Mouse (Mus musculus): Measurements from ENCODE around the gene Cbx7. TPM values are rescaled to one million over a fixed set of nuclear protein-coding genes. Genes with fewer than 3 reads are reported as not detected.

Cbx7 gene
- polyA plus RNA-seq, 1 experiment from 2014 or later: 0.89 TPM

GRCm38 (mm10) chr15:80011778-80012526, 41.0 kb upstream of the Cbx7 start:
- 3% methylated on average over 56 of the region's 56 CpGs for WGBS (ENCODE audit: insufficient replicate concordance)

GRCm38 (mm10) chr15:80011194-80011593, 40.3 kb upstream of the Cbx7 start:
- WGBS (ENCODE audit: insufficient replicate concordance): 13% methylated on average over 6 of the region's 6 CpGs
- Histone ChIP-seq H3K36me3 (no peaks in the 10 kb centered on the region), H3K27me3 (peaks cover 60% of the 10 kb centered on the region), H3K9ac (no peak overlapping the region), H3K4me2 (no peak overlapping the region), H3K27ac (no peak overlapping the region), H3K4me3 (replicated peaks) (no peak overlapping the region), H3K4me1 (replicated peaks) (peaks cover 39% of the 10 kb centered on the region), H3K9me3 (replicated peaks) (no peaks in the 10 kb centered on the region)
- no peak for ATAC-seq (ENCODE audit: low read depth)
- DNase-seq: no peak

More at GRCm38 (mm10) chr15:80011778-80012526, 41.0 kb upstream of the Cbx7 start:
- ATAC-seq (ENCODE audit: low read depth): no peak
- Histone ChIP-seq H3K36me3 (no peaks in the 10 kb centered on the region), H3K27ac (no peak overlapping the region; the same call in 1 of the 2 replicates), H3K9me3 (replicated peaks) (no peaks in the 10 kb centered on the region), H3K4me1 (replicated peaks) (peaks cover 34% of the 10 kb centered on the region), H3K27me3 (peaks cover 66% of the 10 kb centered on the region), H3K9ac (peak overlapping the region; percentile 58), H3K4me3 (replicated peaks) (peak overlapping the region; percentile 59), H3K4me2 (peak overlapping the region; percentile 73)
- no peak for DNase-seq

GRCm38 (mm10) chr15:80010182-80010558, 39.3 kb upstream of the Cbx7 start:
- peaks cover 50% of the 10 kb centered on the region for H3K27me3 ChIP-seq
- H3K36me3 ChIP-seq: no peaks in the 10 kb centered on the region
- no peak overlapping the region for H3K9ac ChIP-seq
- no peak overlapping the region for H3K4me2 ChIP-seq
- DNase-seq (no peak), ATAC-seq (ENCODE audit: low read depth) (no peak)
- H3K4me3 ChIP-seq (replicated peaks): no peak overlapping the region
- no peak overlapping the region for H3K27ac ChIP-seq
- H3K4me1 ChIP-seq (replicated peaks): peaks cover 48% of the 10 kb centered on the region
- WGBS (ENCODE audit: insufficient replicate concordance): 60% methylated on average over 7 of the region's 7 CpGs
- no peaks in the 10 kb centered on the region for H3K9me3 ChIP-seq (replicated peaks)

- Histone ChIP-seq H3K4me2 (no peak overlapping the region), H3K4me3 (replicated peaks) (no peak overlapping the region), H3K27ac (no peak overlapping the region), H3K4me1 (replicated peaks) (peaks cover 49% of the 10 kb centered on the region), H3K9me3 (replicated peaks) (no peaks in the 10 kb centered on the region), H3K36me3 (no peaks in the 10 kb centered on the region), H3K27me3 (peaks cover 44% of the 10 kb centered on the region), H3K9ac (no peak overlapping the region)
- no peak for ATAC-seq (ENCODE audit: low read depth)
- DNase-seq: no peak
- WGBS (ENCODE audit: insufficient replicate concordance): 60% methylated on average over 12 of the region's 12 CpGs
Observed at GRCm38 (mm10) chr15:80009421-80010181, 38.7 kb upstream of the Cbx7 start.

GRCm38 (mm10) chr15:80008461-80008860, 37.5 kb upstream of the Cbx7 start:
- Histone ChIP-seq H3K27ac (no peak overlapping the region), H3K4me2 (no peak overlapping the region), H3K4me3 (replicated peaks) (no peak overlapping the region), H3K9ac (no peak overlapping the region), H3K27me3 (peaks cover 33% of the 10 kb centered on the region), H3K4me1 (replicated peaks) (peaks cover 42% of the 10 kb centered on the region), H3K36me3 (no peaks in the 10 kb centered on the region), H3K9me3 (replicated peaks) (no peaks in the 10 kb centered on the region)
- ATAC-seq (ENCODE audit: low read depth) (no peak), DNase-seq (no peak)
- WGBS (ENCODE audit: insufficient replicate concordance): 74% methylated on average over 6 of the region's 6 CpGs

GRCm38 (mm10) chr15:80006156-80006555, 35.2 kb upstream of the Cbx7 start:
- 11% methylated on average over 7 of the region's 7 CpGs for WGBS (ENCODE audit: insufficient replicate concordance)
- Histone ChIP-seq H3K4me2 (no peak overlapping the region), H3K27ac (no peak overlapping the region; the same call in none of the 2 replicates), H3K27me3 (peaks cover 10% of the 10 kb centered on the region), H3K9me3 (replicated peaks) (no peaks in the 10 kb centered on the region), H3K36me3 (no peaks in the 10 kb centered on the region), H3K4me3 (replicated peaks) (no peak overlapping the region), H3K4me1 (replicated peaks) (peaks cover 24% of the 10 kb centered on the region), H3K9ac (no peak overlapping the region)
- no peak for DNase-seq
- ATAC-seq (ENCODE audit: low read depth): peak; percentile 39; the same call in 1 of the 2 replicates

- H3K27ac ChIP-seq: peak overlapping the region; percentile 55
- DNase-seq: no peak
Observed at GRCm38 (mm10) chr15:80005436-80005835, 34.5 kb upstream of the Cbx7 start.

GRCm38 (mm10) chr15:80004644-80005340, 33.9 kb upstream of the Cbx7 start:
- no peaks in the 10 kb centered on the region for H3K9me3 ChIP-seq (replicated peaks)
- H3K9ac ChIP-seq: no peak overlapping the region
- peak; percentile 49; the same call in 1 of the 2 replicates for ATAC-seq (ENCODE audit: low read depth)
- H3K4me2 ChIP-seq: 0 out of 2 replicates have a peak overlapping the region, but pooled peaks have one; percentile 5
- H3K4me3 ChIP-seq (replicated peaks): no peak overlapping the region
- H3K27ac ChIP-seq: peak overlapping the region; percentile 58
- no peaks in the 10 kb centered on the region for H3K36me3 ChIP-seq
- H3K27me3 ChIP-seq: no peaks in the 10 kb centered on the region
- WGBS (ENCODE audit: insufficient replicate concordance): 5% methylated on average over 14 of the region's 14 CpGs
- peaks cover 31% of the 10 kb centered on the region for H3K4me1 ChIP-seq (replicated peaks)
- DNase-seq: no peak

More at GRCm38 (mm10) chr15:80005436-80005835, 34.5 kb upstream of the Cbx7 start:
- Histone ChIP-seq H3K4me3 (replicated peaks) (no peak overlapping the region), H3K9me3 (replicated peaks) (no peaks in the 10 kb centered on the region), H3K36me3 (no peaks in the 10 kb centered on the region), H3K4me1 (replicated peaks) (peaks cover 31% of the 10 kb centered on the region), H3K4me2 (no peak overlapping the region), H3K9ac (no peak overlapping the region), H3K27me3 (peaks cover 4% of the 10 kb centered on the region)
- no peak for ATAC-seq (ENCODE audit: low read depth)
- 40% methylated on average over 10 of the region's 10 CpGs for WGBS (ENCODE audit: insufficient replicate concordance)

GRCm38 (mm10) chr15:80003581-80003980, 32.7 kb upstream of the Cbx7 start:
- no peak overlapping the region for H3K4me3 ChIP-seq (replicated peaks)
- no peak overlapping the region for H3K27ac ChIP-seq
- ATAC-seq (ENCODE audit: low read depth) (no peak), DNase-seq (no peak)
- H3K9me3 ChIP-seq (replicated peaks): no peaks in the 10 kb centered on the region
- H3K36me3 ChIP-seq: no peaks in the 10 kb centered on the region
- H3K9ac ChIP-seq: no peak overlapping the region
- H3K27me3 ChIP-seq: no peaks in the 10 kb centered on the region
- WGBS (ENCODE audit: insufficient replicate concordance): 31% methylated on average over 2 of the region's 2 CpGs
- no peak overlapping the region for H3K4me2 ChIP-seq
- peaks cover 31% of the 10 kb centered on the region for H3K4me1 ChIP-seq (replicated peaks)

- 82% methylated on average over 23 of the region's 23 CpGs for WGBS (ENCODE audit: insufficient replicate concordance)
Observed at GRCm38 (mm10) chr15:80001601-80002000, 30.7 kb upstream of the Cbx7 start.

GRCm38 (mm10) chr15:80000694-80001093, 29.8 kb upstream of the Cbx7 start:
- DNase-seq: no peak
- no peaks in the 10 kb centered on the region for H3K36me3 ChIP-seq
- WGBS (ENCODE audit: insufficient replicate concordance): 20% methylated on average over 8 of the region's 8 CpGs
- H3K27ac ChIP-seq: no peak overlapping the region
- no peak overlapping the region for H3K4me2 ChIP-seq
- ATAC-seq (ENCODE audit: low read depth): no peak
- no peak overlapping the region for H3K4me3 ChIP-seq (replicated peaks)
- H3K9ac ChIP-seq: no peak overlapping the region
- H3K4me1 ChIP-seq (replicated peaks): peaks cover 20% of the 10 kb centered on the region
- no peaks in the 10 kb centered on the region for H3K27me3 ChIP-seq
- no peaks in the 10 kb centered on the region for H3K9me3 ChIP-seq (replicated peaks)

More at GRCm38 (mm10) chr15:80001601-80002000, 30.7 kb upstream of the Cbx7 start:
- Histone ChIP-seq H3K9ac (no peak overlapping the region), H3K4me3 (replicated peaks) (no peak overlapping the region), H3K27me3 (no peaks in the 10 kb centered on the region), H3K9me3 (replicated peaks) (no peaks in the 10 kb centered on the region), H3K27ac (no peak overlapping the region), H3K4me1 (replicated peaks) (peaks cover 29% of the 10 kb centered on the region), H3K4me2 (no peak overlapping the region), H3K36me3 (no peaks in the 10 kb centered on the region)
- DNase-seq: no peak
- no peak for ATAC-seq (ENCODE audit: low read depth)

Data from liver, embryonic 13.5 days (tissue).